Mouse (Mus musculus): ENCODE results near the gene Mesd. TPM values are rescaled to one million over a fixed set of nuclear protein-coding genes. Genes with fewer than 3 reads are reported as not detected.

The Mesd gene
- 28.6 and 29.5 TPM in 2 replicates for total RNA-seq (2014; fragmentation: Nextera tagmentation)
- total RNA-seq (2017), result 50.3 and 61.0 TPM in 2 replicates

- ATAC-seq (replicated peaks; ENCODE audit: low FRiP score, low TSS enrichment, poor library complexity, severe bottlenecking), result peak; percentile 51
Measured at GRCm38 (mm10) chr7:83884021-83884658, at the start of gene Mesd, which contains the start of gene Tlnrd1. Mesd (plus strand) TSS chr7:83884466. Tlnrd1 (minus strand) TSS chr7:83884305.

GRCm38 (mm10) chr7:83838525-83839224 is 45.6 kb upstream of the Mesd start:
- 0 out of 2 replicates have a peak, but pooled peaks have one; percentile 26 for ATAC-seq (replicated peaks; ENCODE audit: low FRiP score, low TSS enrichment, poor library complexity, severe bottlenecking)

- no peak for ATAC-seq (replicated peaks; ENCODE audit: low FRiP score, low TSS enrichment, poor library complexity, severe bottlenecking)
Measured at GRCm38 (mm10) chr7:83840076-83840475, 44.2 kb upstream of the Mesd start.

GRCm38 (mm10) chr7:83842486-83843259 is 41.6 kb upstream of the Mesd start:
- no peak for ATAC-seq (replicated peaks; ENCODE audit: low FRiP score, low TSS enrichment, poor library complexity, severe bottlenecking)

- ATAC-seq (replicated peaks; ENCODE audit: low FRiP score, low TSS enrichment, poor library complexity, severe bottlenecking), result no peak
Measured at GRCm38 (mm10) chr7:83844807-83845206, 39.5 kb upstream of the Mesd start.

GRCm38 (mm10) chr7:83847187-83848075 is 36.8 kb upstream of the Mesd start:
- no peak for ATAC-seq (replicated peaks; ENCODE audit: low FRiP score, low TSS enrichment, poor library complexity, severe bottlenecking)

- no peak; the same call in 1 of the 2 replicates for ATAC-seq (replicated peaks; ENCODE audit: low FRiP score, low TSS enrichment, poor library complexity, severe bottlenecking)
Measured at GRCm38 (mm10) chr7:83851569-83852380, 32.5 kb upstream of the Mesd start.

- ATAC-seq (replicated peaks; ENCODE audit: low FRiP score, low TSS enrichment, poor library complexity, severe bottlenecking), result 0 out of 2 replicates have a peak, but pooled peaks have one; percentile 30
Measured at GRCm38 (mm10) chr7:83852381-83853380, 31.6 kb upstream of the Mesd start.

- ATAC-seq (replicated peaks; ENCODE audit: low FRiP score, low TSS enrichment, poor library complexity, severe bottlenecking), result no peak
Measured at GRCm38 (mm10) chr7:83855203-83855602, 29.1 kb upstream of the Mesd start.

- no peak for ATAC-seq (replicated peaks; ENCODE audit: low FRiP score, low TSS enrichment, poor library complexity, severe bottlenecking)
Measured at GRCm38 (mm10) chr7:83856353-83857207, 27.7 kb upstream of the Mesd start.

GRCm38 (mm10) chr7:83857208-83857488 is 27.1 kb upstream of the Mesd start:
- no peak for ATAC-seq (replicated peaks; ENCODE audit: low FRiP score, low TSS enrichment, poor library complexity, severe bottlenecking)

GRCm38 (mm10) chr7:83857921-83858320 is 26.3 kb upstream of the Mesd start:
- ATAC-seq (replicated peaks; ENCODE audit: low FRiP score, low TSS enrichment, poor library complexity, severe bottlenecking), result no peak

- no peak for ATAC-seq (replicated peaks; ENCODE audit: low FRiP score, low TSS enrichment, poor library complexity, severe bottlenecking)
Measured at GRCm38 (mm10) chr7:83859378-83860083, 24.7 kb upstream of the Mesd start.

GRCm38 (mm10) chr7:83863554-83863953 is 20.7 kb upstream of the Mesd start:
- no peak for ATAC-seq (replicated peaks; ENCODE audit: low FRiP score, low TSS enrichment, poor library complexity, severe bottlenecking)

GRCm38 (mm10) chr7:83868200-83868599 is 16.1 kb upstream of the Mesd start:
- no peak for ATAC-seq (replicated peaks; ENCODE audit: low FRiP score, low TSS enrichment, poor library complexity, severe bottlenecking)

All from megakaryocyte-erythroid progenitor cell, adult 5-6 weeks (primary cell).